Mouse (Mus musculus): ENCODE measurements around the gene Gadd45a.
"Not testable (repeated sequence)": the region's sequence is repeated elsewhere in the genome, so short reads cannot be mapped to it uniquely, and the experiment has no call there.

Gadd45a gene

DNA sequence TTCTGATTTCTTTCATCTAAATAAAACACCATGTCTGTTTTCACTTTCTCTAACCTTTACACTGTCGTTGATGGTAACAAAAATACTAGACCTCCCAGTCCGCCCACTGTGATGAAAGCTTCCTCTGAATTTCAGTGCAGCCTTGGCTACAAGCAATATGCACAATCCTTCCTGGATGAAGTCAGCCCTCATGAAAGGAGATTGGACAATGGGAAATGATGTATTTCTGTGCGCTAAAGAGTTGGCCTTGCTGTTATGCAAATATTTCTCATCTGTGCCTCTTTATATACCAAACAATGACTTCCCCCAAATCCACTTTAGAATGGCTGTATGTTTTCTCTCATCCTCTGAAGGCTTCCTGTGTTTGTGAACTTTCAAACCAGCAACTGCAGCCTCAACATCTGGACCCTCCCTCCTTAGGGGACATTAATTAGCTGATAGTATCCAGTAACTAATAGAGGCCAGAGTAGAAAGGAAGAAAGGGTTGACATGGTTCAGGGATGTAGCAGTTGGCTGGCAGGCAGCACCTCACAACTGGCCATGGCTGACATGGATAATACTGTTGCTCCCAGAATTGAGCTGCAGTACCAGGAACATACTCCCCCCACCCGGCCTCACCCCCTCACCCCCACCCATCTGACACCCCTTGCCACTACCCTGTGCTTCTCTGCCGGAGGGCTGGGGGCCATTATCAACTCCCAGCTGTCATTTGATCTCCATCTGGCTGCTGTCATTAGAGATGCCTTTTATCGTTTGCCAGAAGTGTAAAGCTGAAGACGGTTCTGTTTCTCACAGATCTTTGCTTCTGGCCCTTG, 11.8 kb upstream of the Gadd45a start:
- no peak for DNase-seq (ENCODE audit: low spot score)

DNA sequence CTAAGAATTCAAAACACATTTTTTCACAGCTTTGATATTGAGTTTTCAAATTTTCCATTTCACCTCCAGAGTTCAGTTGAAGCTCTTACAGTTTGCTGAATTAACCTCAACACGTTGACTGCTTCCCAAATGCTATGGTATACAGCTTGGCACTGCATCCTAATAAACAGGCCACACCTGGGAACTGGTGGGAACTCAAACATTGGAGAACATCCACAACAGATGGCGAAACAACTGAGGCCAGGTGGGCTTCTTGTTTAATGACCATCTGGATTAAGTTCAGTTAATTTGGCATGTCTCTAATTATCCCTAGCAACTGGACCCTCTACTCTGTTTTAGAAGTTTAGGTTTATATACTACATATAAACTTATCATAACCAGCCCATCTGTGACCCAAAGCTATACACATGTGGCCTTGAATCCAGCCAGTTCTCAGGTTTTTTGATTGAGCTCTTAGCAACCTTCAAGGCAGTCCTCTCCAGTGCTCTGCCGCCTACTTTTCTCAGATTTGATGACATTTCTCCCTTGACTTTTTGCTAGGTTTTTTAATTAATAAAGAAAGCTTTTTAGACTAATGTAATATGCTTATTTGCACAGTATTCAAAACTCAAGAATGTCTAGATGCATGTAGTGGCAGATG, 10.9 kb upstream of the Gadd45a start:
- no peak for DNase-seq (ENCODE audit: low spot score)

GRCm38 (mm10) chr6:67046937-67047336, 9.7 kb upstream of the Gadd45a start:
- DNase-seq (ENCODE audit: low spot score), result no peak

GRCm38 (mm10) chr6:67045424-67045823, 8.2 kb upstream of the Gadd45a start:
- no peak for DNase-seq (ENCODE audit: low spot score)

- peak; percentile 40 for DNase-seq (ENCODE audit: low spot score)
Observed at GRCm38 (mm10) chr6:67040904-67041410, 3.7 kb upstream of the Gadd45a start.

DNA sequence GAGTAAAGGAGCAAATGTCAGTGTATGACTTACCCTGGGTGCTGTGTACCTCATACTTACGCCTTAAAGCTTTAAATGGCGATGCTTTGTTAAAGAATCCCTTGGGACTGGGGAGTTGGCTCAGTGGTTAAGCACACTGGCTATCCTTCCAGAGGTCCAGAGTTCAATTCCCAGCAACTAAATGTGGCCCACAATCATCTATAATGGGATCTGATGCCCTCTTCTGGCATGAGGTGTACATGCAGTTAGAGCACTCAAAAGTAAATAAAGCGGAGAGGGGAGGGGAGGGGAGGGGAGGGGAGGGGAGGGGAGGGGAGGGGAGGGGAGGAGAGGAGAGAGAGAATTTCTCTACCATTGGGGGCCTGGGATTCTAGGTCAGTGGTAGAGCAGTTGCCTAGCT, 1.7 kb upstream of the Gadd45a start:
- DNase-seq (ENCODE audit: low spot score), result no peak

- peak; percentile 92 for DNase-seq (ENCODE audit: low spot score)
Observed at GRCm38 (mm10) chr6:67036356-67036811, 873 bp downstream of the Gadd45a start.

GRCm38 (mm10) chr6:67035388-67036299, 1.6 kb downstream of the Gadd45a start:
- peak; percentile 73 for DNase-seq (ENCODE audit: low spot score)

GRCm38 (mm10) chr6:67034331-67035130, 2.7 kb downstream of the Gadd45a start:
- peak; percentile 27 for DNase-seq (ENCODE audit: low spot score)

DNA sequence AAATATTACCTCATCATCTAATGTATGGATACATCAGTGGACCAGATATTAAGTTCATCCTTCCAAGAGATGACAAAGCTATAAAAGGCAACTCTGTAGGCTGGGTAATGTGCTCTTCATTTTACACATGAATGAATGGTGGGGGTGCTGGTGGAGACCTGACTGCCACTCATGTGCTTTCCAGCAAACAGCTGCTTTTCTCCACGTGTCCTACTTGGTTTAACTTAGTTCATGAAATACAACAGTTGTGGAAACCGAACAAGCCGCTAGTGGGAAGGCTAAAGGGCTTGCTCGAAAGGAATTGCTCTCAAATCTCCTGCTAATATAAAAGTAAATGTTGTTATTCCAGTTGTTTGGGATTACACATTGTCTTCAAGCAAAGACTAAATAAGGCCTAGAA, 3.7 kb downstream of the Gadd45a start:
- DNase-seq (ENCODE audit: low spot score), result no peak

- not testable (repeated sequence) for DNase-seq (ENCODE audit: low spot score)
Observed at GRCm38 (mm10) chr6:67032972-67033371, 4.3 kb downstream of the Gadd45a start.

- not testable (repeated sequence) for DNase-seq (ENCODE audit: low spot score)
Observed at GRCm38 (mm10) chr6:67032551-67032950, 4.7 kb downstream of the Gadd45a start.

DNA sequence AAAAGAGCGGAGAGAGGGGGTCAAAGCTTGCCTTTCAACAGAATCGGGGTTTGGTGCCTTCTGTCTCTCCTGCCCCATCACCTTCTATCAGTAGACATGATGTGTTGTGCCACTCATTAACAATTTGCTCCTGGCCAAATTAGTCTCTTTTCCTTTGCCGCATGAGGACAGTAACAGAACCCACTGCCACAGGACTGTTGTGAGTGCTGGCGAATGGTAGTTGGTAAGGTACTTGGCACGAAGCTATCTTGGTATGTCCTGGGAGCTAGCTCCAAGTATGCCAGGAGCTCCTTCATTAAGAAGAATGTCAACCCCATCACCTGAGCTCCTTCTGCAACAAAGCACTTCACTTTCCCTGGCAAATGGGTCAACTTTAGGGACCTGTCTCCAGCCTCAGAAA, 6.4 kb downstream of the Gadd45a start:
- DNase-seq (ENCODE audit: low spot score), result no peak

DNA sequence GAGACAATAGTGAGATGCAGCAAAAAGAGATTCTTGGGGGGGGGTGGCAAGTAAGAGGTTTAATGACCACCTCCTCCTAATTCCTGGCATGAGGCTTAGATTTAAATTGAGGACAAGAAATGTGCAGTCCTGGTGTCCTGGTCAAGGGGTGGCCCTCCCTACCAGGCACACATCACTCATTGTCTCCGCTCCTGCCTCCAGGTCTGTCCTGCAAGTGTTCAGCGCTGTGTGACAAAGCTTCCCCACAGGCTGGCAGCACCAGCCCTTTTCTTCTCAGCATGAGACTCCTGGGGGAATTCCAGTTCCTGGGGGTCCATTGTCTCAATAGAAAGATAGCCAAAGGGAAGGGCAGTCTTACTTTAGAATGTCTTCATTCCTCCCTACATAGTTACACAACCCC, 6.8 kb downstream of the Gadd45a start:
- DNase-seq (ENCODE audit: low spot score), result no peak

DNA sequence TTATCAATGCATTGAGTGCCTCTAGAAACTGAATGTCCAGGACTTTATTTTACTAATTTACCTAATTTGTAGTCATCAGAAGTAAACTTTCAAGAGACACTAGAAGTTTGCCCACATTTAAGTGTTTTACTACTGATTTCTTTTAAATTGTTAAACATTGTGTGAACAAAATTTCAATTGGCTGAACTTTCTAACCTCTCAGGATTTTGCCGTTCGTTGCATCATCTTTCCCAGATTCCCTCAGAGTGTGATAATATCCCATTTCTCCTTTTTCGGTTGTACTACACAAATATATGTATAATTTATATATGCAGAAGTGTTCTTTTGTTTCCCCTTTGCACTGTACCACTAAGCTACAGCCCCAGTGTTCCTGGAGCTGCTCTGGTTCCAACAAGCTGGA, 7.3 kb downstream of the Gadd45a start:
- DNase-seq (ENCODE audit: low spot score), result no peak

DNA sequence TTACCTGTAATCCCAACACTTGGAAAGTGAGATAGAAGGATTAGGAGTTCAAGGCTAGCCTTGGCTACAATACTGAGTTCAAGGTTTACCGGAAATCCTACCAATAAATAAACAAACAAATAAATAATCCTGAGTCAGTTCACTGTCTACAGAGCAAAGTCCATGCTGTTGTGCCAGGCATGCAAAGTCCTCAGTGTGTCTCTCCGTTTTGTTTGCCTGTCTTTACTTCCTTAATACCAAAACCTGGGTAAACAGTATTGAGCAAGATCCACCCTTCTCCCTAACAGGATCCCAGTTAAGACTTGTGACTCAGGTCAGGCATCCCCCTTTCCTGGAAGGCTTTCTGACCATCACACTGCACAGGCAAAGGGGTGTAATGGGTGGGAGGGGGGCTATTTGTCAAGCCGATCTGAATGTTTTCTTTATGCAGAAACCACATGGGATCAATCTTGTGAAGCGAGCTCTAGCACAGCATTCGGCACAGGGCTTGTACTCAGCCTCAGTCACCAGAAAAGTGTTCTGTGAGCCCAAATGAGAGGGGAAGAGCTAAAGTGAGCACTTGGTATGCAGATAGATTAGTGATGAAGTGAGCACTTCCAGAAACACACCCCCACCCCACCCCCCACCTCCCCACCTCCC, 7.8 kb downstream of the Gadd45a start:
- no peak for DNase-seq (ENCODE audit: low spot score)

DNA sequence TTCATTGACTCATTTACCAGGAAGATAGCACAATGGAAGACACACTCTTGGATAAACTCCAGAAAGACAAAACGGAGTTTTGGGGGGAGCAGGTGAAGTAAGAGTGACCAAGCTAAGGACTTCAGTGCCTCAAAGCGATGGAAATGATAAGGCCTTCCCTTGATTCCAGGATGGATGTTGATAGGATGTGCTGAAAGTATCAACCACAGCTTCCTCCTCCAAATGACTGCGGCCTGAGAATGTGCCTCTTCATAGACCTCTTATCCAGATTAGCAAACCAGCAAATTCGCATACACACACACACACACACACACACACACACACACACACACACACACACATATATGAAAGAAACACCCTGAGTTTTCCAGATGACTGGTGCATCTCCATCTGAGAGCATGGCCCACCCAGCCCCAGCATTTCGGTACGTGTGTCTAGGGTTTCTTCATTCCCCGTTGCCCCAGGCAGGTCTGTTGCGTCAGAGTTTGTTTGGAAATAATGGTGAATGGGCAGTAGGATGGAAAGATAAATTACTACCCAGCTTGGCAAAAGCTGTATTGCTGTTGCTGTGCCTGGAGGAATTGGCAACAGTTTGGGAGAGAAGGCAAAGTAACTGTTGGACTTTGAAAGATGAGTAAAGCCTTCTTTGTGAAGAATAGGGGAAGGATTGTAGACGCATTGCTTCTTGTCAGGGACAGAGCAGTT, 9.7 kb downstream of the Gadd45a start:
- peak; percentile 73 for DNase-seq (ENCODE audit: low spot score)

DNA sequence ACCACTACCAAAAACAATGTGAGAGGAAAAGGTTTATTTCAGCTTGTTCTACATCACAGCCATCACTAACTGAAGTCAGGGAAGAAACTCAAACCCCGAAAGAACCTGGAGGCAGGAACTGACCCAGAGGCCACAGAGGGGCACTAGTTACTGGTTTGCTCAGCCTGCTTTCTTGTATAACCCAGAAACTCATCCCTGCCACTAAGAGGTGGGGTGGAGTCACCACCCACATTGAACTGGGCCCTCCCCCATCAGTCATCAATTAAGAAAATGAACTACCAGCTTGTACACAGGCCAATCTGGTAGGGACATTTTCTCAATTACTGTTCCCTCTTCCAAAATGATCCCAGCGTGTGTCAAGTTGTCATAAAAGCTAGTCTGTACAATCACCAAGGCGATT, 10.6 kb downstream of the Gadd45a start:
- no peak for DNase-seq (ENCODE audit: low spot score)

DNA sequence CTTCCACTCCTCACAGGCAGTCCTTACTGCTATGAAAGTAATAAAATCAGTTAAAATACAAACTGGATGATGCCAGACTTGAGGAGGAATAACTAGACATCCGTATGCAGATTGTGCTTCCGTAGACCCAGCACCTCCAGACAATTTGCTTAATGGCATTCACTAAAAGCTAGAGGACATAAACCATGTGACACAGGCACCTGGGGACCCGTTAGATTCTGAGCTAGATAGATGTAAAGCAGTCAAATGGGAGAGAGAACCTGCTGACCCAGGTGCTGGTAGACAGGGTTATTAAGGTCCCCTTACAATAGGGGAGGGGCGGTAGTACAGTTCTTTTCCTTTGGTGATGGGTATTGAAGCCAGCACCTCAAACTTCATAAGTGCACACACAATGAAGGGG, 13.5 kb downstream of the Gadd45a start:
- no peak for DNase-seq (ENCODE audit: low spot score)

- no peak for DNase-seq (ENCODE audit: low spot score)
Observed at GRCm38 (mm10) chr6:67021308-67021707, 15.9 kb downstream of the Gadd45a start.

Measured in adipocyte (in vitro differentiated cells).